Mouse (Mus musculus) heart, postnatal 0 days (tissue): Measurements from ENCODE around the gene Pilrb2.
"Not testable (repeated sequence)": the region's sequence is repeated elsewhere in the genome, so short reads cannot be mapped to it uniquely, and the experiment has no call there.

Experiments
- CTCF ChIP-seq: IDR thresholded peaks from 2 replicates; pipeline ENCODE4 v1.5.1; 2016; ENCODE audit warnings: antibody characterized with exemption, control low read depth, low read depth
- EP300 ChIP-seq: IDR thresholded peaks from 2 replicates; pipeline ENCODE4 v1.6.1; 2016; ENCODE audit warnings: antibody characterized with exemption, low read depth

DNA sequence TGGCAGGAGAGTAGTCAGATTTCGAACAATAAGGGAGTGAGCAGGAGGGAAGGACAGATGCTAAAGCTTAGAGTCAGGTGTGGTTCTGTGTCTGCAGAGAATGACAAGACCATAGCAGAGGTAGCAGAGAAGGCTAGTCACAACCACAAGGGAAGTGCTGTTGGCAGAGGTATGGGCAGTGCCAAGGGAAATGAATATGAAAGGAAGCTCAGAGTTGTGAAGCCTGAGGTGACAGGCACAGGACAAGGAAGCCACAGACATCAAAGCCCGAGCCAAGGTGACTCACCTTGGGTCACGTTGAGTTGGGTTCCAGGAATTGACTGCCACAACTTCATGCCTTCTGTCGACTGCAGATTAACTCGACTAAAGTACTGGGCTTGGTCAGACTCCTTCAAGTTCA is 14.7 kb downstream of the Pilrb2 start:
- TF ChIP-seq CTCF, EP300: not testable (repeated sequence)
